Mouse (Mus musculus) layer of hippocampus, adult 2 months (tissue): ENCODE data around the gene Adrb1. TPM values are rescaled to one million over a fixed set of nuclear protein-coding genes. Genes with fewer than 3 reads are reported as not detected.

Experiments
- DNase-seq, 2 experiments: peaks; one replicate each; pipeline ENCODE4 v3.0.0; 2022; ENCODE audit warnings: low spot score in 2 of 2
- H3K27ac ChIP-seq: fragments of 200-600 bp; 2 replicates; pipeline ENCODE4 v1.8.1; 2022
- H3K4me3 ChIP-seq: fragments of 200-600 bp; 2 replicates; pipeline ENCODE4 v1.8.1; 2022; ENCODE audit warnings: mild to moderate bottlenecking
- CTCF ChIP-seq: fragments of 200-600 bp; conservative IDR thresholded peaks from 2 replicates; pipeline ENCODE4 v1.8.1; 2022; ENCODE audit warnings: antibody characterized with exemption, mild to moderate bottlenecking, moderate library complexity
- total RNA-seq, 2 experiments: library from RNA; stranded (reverse); gene quantifications; 2 replicates each; pipeline ENCODE4 v1.2.3; 2021

Adrb1 gene
- total RNA-seq, 2 experiments from 2014 or later: 17.7 to 21.4 TPM

DNA sequence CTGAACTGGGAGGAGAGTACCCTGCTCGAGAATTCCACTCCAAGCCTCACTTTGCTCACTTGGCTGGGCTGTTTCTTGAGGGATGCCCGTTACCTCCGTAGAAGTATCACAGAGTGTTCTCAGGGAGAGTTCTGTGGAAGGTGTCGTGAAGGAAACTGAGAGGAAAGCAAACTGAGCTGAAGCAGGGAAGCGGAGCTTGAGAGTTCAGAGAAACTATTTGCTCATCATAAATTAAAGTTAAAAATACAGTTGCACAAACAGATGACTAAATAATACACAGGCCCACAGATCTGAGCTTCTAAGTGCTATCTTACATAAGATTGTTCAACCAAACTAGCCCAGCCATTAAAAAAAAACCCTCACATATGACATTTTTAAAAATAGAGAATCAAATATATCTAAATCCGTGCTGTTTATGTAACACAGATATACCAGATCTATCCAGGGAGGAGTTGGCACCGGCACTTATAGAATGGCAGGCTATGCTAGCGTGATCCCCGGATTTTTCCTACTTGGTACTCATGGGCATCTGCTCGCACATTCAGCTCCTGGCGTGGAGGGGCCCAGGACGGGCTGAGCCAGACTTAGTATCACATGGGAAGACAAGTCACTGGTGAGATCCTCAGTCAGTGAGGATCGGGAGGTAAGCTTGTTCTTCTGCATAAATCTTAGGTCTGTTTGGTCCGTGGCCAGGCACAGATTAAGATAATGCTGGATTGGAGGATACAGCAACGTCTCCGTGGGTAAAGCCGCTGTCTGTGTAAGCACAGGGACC is 11.7 kb upstream of the Adrb1 start:
- peak overlapping the region; percentile 28; the same call in 1 of the 2 replicates for H3K4me3 ChIP-seq
- H3K27ac ChIP-seq: peak overlapping the region; percentile 87
- no peak for TF ChIP-seq CTCF
- peak; percentile 31 to 47 for DNase-seq

GRCm38 (mm10) chr19:56713613-56714012 is 8.4 kb upstream of the Adrb1 start:
- no peak overlapping the region for H3K4me3 ChIP-seq
- H3K27ac ChIP-seq: no peak overlapping the region
- no peak for DNase-seq
- no peak for TF ChIP-seq CTCF

GRCm38 (mm10) chr19:56714661-56715170 is 7.3 kb upstream of the Adrb1 start:
- Histone ChIP-seq H3K4me3 (no peak overlapping the region), H3K27ac (no peak overlapping the region)
- no peak for TF ChIP-seq CTCF
- DNase-seq: no peak

GRCm38 (mm10) chr19:56718046-56718445 is 4.0 kb upstream of the Adrb1 start:
- no peak for TF ChIP-seq CTCF
- H3K27ac ChIP-seq: no peak overlapping the region
- no peak overlapping the region for H3K4me3 ChIP-seq
- DNase-seq: no peak

DNA sequence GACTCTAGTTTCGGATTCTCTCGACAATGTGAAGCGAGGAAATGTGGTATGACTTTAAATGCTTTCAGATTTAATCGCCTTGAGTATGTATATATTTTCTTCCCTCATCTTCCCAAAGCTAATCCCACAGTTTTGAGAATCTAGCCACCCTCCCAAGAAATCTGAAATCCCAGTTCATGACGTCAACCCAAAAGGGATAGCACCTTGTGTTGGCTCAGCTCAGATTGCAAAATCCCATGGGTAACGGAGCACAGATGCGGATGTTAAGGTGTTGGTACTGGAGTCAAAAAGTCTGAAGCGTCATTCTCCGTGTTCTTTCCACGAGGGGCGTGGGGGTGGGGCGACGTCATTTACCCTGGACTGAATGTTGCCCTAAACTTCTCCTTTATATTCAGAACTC is 1.1 kb upstream of the Adrb1 start:
- H3K4me3 ChIP-seq: peak overlapping the region; percentile 73
- peak overlapping the region; percentile 96 for H3K27ac ChIP-seq
- no peak for DNase-seq
- TF ChIP-seq CTCF: no peak

DNA sequence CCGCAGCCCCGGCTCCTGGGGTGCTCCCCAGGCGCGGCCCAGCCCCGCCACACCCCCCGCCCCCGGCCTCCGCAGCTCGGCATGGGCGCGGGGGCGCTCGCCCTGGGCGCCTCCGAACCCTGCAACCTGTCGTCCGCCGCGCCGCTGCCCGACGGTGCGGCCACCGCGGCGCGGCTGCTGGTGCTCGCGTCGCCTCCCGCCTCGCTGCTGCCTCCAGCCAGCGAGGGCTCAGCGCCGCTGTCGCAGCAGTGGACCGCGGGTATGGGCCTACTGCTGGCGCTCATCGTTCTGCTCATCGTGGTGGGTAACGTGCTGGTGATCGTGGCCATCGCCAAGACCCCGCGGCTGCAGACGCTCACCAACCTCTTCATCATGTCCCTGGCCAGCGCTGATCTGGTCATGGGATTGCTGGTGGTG is 300 bp downstream of the Adrb1 start:
- Histone ChIP-seq H3K4me3 (peak overlapping the region; percentile 73), H3K27ac (peak overlapping the region; percentile 96)
- TF ChIP-seq CTCF: no peak
- DNase-seq: peak in 1 of 2 experiments; percentile 18

GRCm38 (mm10) chr19:56722711-56723330 is 822 bp downstream of the Adrb1 start:
- TF ChIP-seq CTCF: no peak
- Histone ChIP-seq H3K27ac (peak overlapping the region; percentile 96), H3K4me3 (peak overlapping the region; percentile 73)
- peak; percentile 53 to 55 for DNase-seq

DNA sequence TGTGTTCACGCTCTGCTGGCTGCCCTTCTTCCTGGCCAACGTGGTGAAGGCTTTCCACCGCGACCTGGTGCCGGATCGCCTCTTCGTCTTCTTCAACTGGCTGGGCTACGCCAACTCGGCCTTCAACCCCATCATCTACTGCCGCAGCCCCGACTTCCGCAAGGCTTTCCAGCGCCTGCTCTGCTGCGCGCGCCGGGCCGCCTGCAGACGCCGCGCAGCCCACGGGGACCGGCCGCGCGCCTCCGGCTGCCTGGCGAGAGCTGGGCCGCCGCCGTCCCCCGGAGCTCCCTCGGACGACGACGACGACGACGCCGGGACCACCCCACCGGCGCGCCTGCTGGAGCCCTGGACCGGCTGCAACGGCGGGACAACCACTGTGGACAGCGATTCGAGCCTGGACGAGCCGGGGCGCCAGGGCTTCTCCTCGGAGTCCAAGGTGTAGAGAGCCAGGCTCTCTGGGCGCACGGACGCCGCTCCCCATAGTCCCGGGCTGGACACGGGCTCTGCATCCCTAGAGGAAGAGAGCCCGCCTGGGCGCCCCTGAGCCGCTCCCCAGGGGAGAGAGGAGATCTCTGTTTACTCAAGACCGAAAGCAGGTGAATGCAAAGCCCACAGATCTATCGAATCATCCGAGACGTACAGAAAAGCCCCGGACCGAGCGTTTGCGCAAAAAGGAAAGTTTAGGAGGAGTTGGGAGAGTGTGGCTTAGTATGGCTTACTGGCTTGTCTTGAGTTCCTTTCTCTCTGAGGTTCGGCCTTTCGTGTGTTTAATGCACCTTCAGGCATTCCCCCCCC is 1.5 kb downstream of the Adrb1 start:
- H3K4me3 ChIP-seq: peak overlapping the region; percentile 73
- peak in 1 of 2 experiments; percentile 24 for DNase-seq
- TF ChIP-seq CTCF: no peak
- H3K27ac ChIP-seq: peak overlapping the region; percentile 96

GRCm38 (mm10) chr19:56724126-56724597 is 2.2 kb downstream of the Adrb1 start:
- TF ChIP-seq CTCF: no peak
- no peak for DNase-seq
- H3K27ac ChIP-seq: peak overlapping the region; percentile 96
- H3K4me3 ChIP-seq: peak overlapping the region; percentile 73

GRCm38 (mm10) chr19:56727170-56727877 is 5.3 kb downstream of the Adrb1 start:
- Histone ChIP-seq H3K4me3 (peak overlapping the region; percentile 73), H3K27ac (peak overlapping the region; percentile 47; the same call in 1 of the 2 replicates)
- DNase-seq: peak in 1 of 2 experiments; percentile 41
- no peak for TF ChIP-seq CTCF

GRCm38 (mm10) chr19:56734033-56734572 is 12.1 kb downstream of the Adrb1 start:
- TF ChIP-seq CTCF: peak; percentile 57
- no peak overlapping the region for H3K4me3 ChIP-seq

GRCm38 (mm10) chr19:56735747-56736146 is 13.7 kb downstream of the Adrb1 start:
- H3K27ac ChIP-seq: no peak overlapping the region
- TF ChIP-seq CTCF: no peak
- DNase-seq: no peak
- no peak overlapping the region for H3K4me3 ChIP-seq

More at GRCm38 (mm10) chr19:56734033-56734572, 12.1 kb downstream of the Adrb1 start:
- DNase-seq: no peak
- H3K27ac ChIP-seq: no peak overlapping the region
